Mouse (Mus musculus) hindlimb bud, embryonic 11.5 days (tissue): ENCODE measurements around the gene Hoxb2.

ENCODE experiments used
- DNase-seq: peaks from one replicate; pipeline ENCODE4 v3.0.0-alpha.2; 2012; ENCODE audit warnings: low read depth, low spot score; ENCODE audit errors: extremely low spot score

Hoxb2 gene

GRCm38 (mm10) chr11:96350341-96350624 is at the start of gene Hoxb2:
Gene Hoxb2, plus strand, starts transcription at chr11:96350525.
- no peak for DNase-seq

- DNase-seq = no peak
These were observed 49.3 kb upstream of the Hoxb2 start for GRCm38 (mm10) chr11:96301064-96301431.

- no peak for DNase-seq
These were observed 48.5 kb upstream of the Hoxb2 start for GRCm38 (mm10) chr11:96301837-96302236.

- no peak for DNase-seq
These were observed 47.8 kb upstream of the Hoxb2 start for GRCm38 (mm10) chr11:96302381-96303150.

GRCm38 (mm10) chr11:96303151-96304099 is 46.9 kb upstream of the Hoxb2 start, which contains the start of gene Hoxb5:
Gene Hoxb5, plus strand, starts transcription at chr11:96303336.
- DNase-seq = no peak

- no peak for DNase-seq
These were observed 45.7 kb upstream of the Hoxb2 start for GRCm38 (mm10) chr11:96304381-96305195.

GRCm38 (mm10) chr11:96305505-96306182 is 44.7 kb upstream of the Hoxb2 start:
- no peak for DNase-seq

GRCm38 (mm10) chr11:96306183-96306907 is 44.0 kb upstream of the Hoxb2 start:
- DNase-seq = no peak

- no peak for DNase-seq
These were observed 43.4 kb upstream of the Hoxb2 start for GRCm38 (mm10) chr11:96306908-96307269.

- DNase-seq = no peak
These were observed 41.6 kb upstream of the Hoxb2 start for GRCm38 (mm10) chr11:96308763-96309162.

GRCm38 (mm10) chr11:96309288-96309687 is 41.0 kb upstream of the Hoxb2 start:
- no peak for DNase-seq

GRCm38 (mm10) chr11:96310183-96310938 is 40.0 kb upstream of the Hoxb2 start:
- no peak for DNase-seq

- no peak for DNase-seq
These were observed 39.2 kb upstream of the Hoxb2 start for GRCm38 (mm10) chr11:96311097-96311496.

- no peak for DNase-seq
These were observed 38.6 kb upstream of the Hoxb2 start for GRCm38 (mm10) chr11:96311520-96312417.

GRCm38 (mm10) chr11:96313134-96313533 is 37.2 kb upstream of the Hoxb2 start:
- no peak for DNase-seq

- DNase-seq = no peak
These were observed 36.4 kb upstream of the Hoxb2 start for GRCm38 (mm10) chr11:96313806-96314428.

GRCm38 (mm10) chr11:96314671-96315343 is 35.5 kb upstream of the Hoxb2 start:
- DNase-seq = no peak
